Mouse (Mus musculus): Measurements from ENCODE around the gene Stk10. TPM values are rescaled to one million over a fixed set of nuclear protein-coding genes. Genes with fewer than 3 reads are reported as not detected.
A peak's percentile ranks its signal among the peaks of the same experiment; 100 is the strongest.

The Stk10 gene
- polyA plus RNA-seq, 1 experiment from 2014 or later, result 2.4 TPM

DNA sequence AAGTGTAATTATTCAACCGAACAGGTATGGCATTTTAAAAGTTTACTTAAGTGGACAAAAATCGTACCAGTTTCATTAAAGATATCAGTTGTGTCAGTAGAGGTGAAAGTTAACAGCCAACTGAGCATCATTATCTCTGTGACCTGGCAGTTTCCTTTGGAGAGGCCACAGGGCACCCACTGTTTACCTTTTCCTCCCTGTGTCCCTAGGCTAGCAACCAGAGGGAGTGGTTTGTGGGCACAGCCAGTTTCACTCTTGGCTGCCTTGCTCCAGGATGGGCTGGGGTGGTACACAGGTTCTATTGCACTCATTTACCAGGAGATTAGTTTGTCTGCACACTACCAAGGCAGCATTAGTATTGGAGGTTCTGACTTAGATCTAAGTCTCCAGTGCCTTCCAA lies 101.0 kb downstream of the Stk10 start:
- H3K9me3 ChIP-seq (ENCODE audit: control insufficient read depth, low read length), result no peaks in the 10 kb centered on the region
- H3K36me3 ChIP-seq (ENCODE audit: control insufficient read depth, insufficient read depth, low read length), result no peaks in the 10 kb centered on the region
- H3K4me2 ChIP-seq (ENCODE audit: low read length), result no peak overlapping the region
- H3K27ac ChIP-seq (ENCODE audit: low read depth, low read length), result no peak overlapping the region
- WGBS, result 95% methylated on average over 2 of the region's 2 CpGs
- no peaks in the 10 kb centered on the region for H3K4me1 ChIP-seq (ENCODE audit: control insufficient read depth, insufficient read depth, low read depth, low read length)
- H3K27me3 ChIP-seq (replicated peaks; ENCODE audit: control insufficient read depth, insufficient read depth, low read length), result no peaks in the 10 kb centered on the region
- no peak overlapping the region for H3K4me3 ChIP-seq (ENCODE audit: low read length)
- no peak overlapping the region for H3K9ac ChIP-seq (ENCODE audit: low read depth, low read length)
- ATAC-seq, result no peak

DNA sequence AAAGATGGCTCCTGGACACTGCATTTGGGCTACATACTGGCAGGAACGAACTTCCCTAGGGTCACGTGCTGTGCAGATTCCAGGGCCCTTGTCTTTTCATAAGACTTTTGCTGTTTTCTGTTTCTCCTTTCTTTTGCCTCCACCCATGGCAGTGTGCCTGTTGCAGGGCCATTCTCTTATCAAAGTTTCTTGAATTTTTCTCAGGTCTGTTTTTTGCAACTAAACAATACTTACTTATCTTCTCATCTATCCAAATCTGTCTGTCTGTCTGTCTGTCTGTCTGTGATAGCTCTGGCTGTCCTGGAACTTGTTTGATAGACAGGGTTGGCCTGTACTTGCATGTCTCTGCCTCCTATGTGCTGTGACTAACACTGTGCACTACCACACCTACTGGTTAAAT lies 101.7 kb downstream of the Stk10 start:
- Histone ChIP-seq H3K27ac (ENCODE audit: low read depth, low read length) (no peak overlapping the region), H3K9me3 (ENCODE audit: control insufficient read depth, low read length) (no peaks in the 10 kb centered on the region)
- 59% methylated on average over 2 of the region's 2 CpGs for WGBS

DNA sequence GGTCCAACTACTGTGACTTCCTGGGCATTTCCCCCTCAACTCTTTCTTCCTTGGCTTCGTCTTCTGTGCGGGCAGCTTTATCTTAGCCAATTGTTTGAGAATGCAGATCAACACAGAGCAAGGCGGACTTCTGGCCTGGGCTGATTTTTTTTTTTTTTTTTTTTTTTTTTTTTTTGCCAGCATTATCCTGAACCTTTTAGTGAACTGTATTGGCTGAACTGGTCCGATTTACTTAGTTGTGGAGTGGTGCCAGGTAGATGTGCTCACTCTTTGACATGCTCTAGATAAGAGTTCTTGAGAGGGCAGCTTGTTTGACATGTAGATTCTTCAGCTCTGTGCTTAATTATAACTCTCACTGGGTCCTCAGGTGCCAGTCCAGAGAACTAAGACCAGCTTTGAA lies 103.2 kb downstream of the Stk10 start:
- H3K9ac ChIP-seq (ENCODE audit: low read depth, low read length), result no peak overlapping the region
- H3K36me3 ChIP-seq (ENCODE audit: control insufficient read depth, insufficient read depth, low read length), result no peaks in the 10 kb centered on the region
- no peaks in the 10 kb centered on the region for H3K27me3 ChIP-seq (replicated peaks; ENCODE audit: control insufficient read depth, insufficient read depth, low read length)
- H3K4me2 ChIP-seq (ENCODE audit: low read length), result no peak overlapping the region
- no peak for ATAC-seq
- H3K4me1 ChIP-seq (ENCODE audit: control insufficient read depth, insufficient read depth, low read depth, low read length), result peaks cover 4% of the 10 kb centered on the region
- no peaks in the 10 kb centered on the region for H3K9me3 ChIP-seq (ENCODE audit: control insufficient read depth, low read length)
- 74% methylated on average over 4 of the region's 4 CpGs for WGBS
- H3K4me3 ChIP-seq (ENCODE audit: low read length), result no peak overlapping the region
- H3K27ac ChIP-seq (ENCODE audit: low read depth, low read length), result no peak overlapping the region

More for the DNA sequence above, 101.7 kb downstream of the Stk10 start:
- ATAC-seq, result no peak
- H3K36me3 ChIP-seq (ENCODE audit: control insufficient read depth, insufficient read depth, low read length), result no peaks in the 10 kb centered on the region
- no peak overlapping the region for H3K9ac ChIP-seq (ENCODE audit: low read depth, low read length)
- H3K4me2 ChIP-seq (ENCODE audit: low read length), result no peak overlapping the region
- H3K4me1 ChIP-seq (ENCODE audit: control insufficient read depth, insufficient read depth, low read depth, low read length), result no peaks in the 10 kb centered on the region
- no peak overlapping the region for H3K4me3 ChIP-seq (ENCODE audit: low read length)
- no peaks in the 10 kb centered on the region for H3K27me3 ChIP-seq (replicated peaks; ENCODE audit: control insufficient read depth, insufficient read depth, low read length)

DNA sequence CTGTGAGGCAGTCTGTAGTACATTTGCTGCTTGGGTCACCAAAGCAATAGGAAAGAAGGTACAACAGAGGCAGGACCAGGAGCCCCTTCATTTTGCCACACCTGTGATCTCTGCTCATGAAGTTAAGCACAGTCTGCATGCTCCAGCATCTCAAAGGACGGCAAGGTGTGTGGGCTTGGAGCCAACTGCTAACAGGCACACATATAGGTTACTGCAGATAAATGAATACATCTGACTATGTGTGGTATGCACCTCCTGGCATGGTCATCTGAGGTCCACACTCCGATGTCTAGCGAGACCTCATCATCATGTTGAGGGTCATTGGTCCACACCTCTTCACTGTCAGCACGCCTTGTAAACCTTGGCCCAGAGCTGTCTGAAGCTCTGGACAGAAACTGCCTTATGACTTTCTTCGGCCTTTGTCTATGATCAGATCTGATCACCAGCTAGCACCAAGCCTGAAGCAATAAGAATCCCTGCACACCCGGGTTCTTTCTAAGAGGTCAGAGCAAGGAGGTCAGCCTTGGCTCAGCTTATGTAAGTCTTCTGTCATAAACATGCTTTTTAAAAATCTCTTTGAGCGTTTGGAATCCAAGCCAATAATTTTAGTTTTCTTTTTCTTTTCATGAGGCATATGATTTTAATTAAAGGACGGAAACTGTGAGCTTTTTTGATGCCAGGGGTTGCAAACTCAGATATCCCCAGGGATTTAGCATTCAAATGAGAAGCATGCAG lies 105.6 kb downstream of the Stk10 start:
- H3K9ac ChIP-seq (ENCODE audit: low read depth, low read length), result no peak overlapping the region
- no peaks in the 10 kb centered on the region for H3K9me3 ChIP-seq (ENCODE audit: control insufficient read depth, low read length)
- peaks cover 10% of the 10 kb centered on the region for H3K4me1 ChIP-seq (ENCODE audit: control insufficient read depth, insufficient read depth, low read depth, low read length)
- 85% methylated on average over 8 of the region's 8 CpGs for WGBS
- no peak for ATAC-seq
- no peak overlapping the region for H3K4me3 ChIP-seq (ENCODE audit: low read length)
- no peak overlapping the region for H3K27ac ChIP-seq (ENCODE audit: low read depth, low read length)
- H3K4me2 ChIP-seq (ENCODE audit: low read length), result no peak overlapping the region
- H3K36me3 ChIP-seq (ENCODE audit: control insufficient read depth, insufficient read depth, low read length), result no peaks in the 10 kb centered on the region
- no peaks in the 10 kb centered on the region for H3K27me3 ChIP-seq (replicated peaks; ENCODE audit: control insufficient read depth, insufficient read depth, low read length)

DNA sequence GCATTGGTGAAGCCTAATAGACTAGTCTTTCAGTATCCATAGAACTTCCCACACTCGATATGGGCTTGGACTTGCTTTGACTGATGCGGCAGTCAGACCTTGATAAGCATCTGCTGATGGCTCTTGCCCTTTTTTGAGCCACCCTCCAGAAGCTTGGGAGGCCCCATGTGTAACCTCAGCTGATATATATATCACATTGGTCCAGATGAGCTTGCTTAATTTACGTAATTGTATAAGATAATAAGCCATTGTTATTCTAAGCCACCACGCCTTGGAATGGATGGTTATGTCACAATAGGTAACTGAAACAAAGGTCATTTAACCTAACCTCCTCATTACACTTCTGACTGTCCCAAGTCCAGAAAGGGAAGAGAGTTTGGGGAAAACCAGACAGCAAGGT lies 107.5 kb downstream of the Stk10 start:
- Histone ChIP-seq H3K27me3 (replicated peaks; ENCODE audit: control insufficient read depth, insufficient read depth, low read length) (no peaks in the 10 kb centered on the region), H3K9ac (ENCODE audit: low read depth, low read length) (no peak overlapping the region), H3K4me1 (ENCODE audit: control insufficient read depth, insufficient read depth, low read depth, low read length) (peaks cover 16% of the 10 kb centered on the region), H3K27ac (ENCODE audit: low read depth, low read length) (no peak overlapping the region), H3K36me3 (ENCODE audit: control insufficient read depth, insufficient read depth, low read length) (no peaks in the 10 kb centered on the region), H3K4me2 (ENCODE audit: low read length) (no peak overlapping the region), H3K9me3 (ENCODE audit: control insufficient read depth, low read length) (no peaks in the 10 kb centered on the region), H3K4me3 (ENCODE audit: low read length) (no peak overlapping the region)
- no peak for ATAC-seq
- 93% methylated on average over 4 of the region's 4 CpGs for WGBS

DNA sequence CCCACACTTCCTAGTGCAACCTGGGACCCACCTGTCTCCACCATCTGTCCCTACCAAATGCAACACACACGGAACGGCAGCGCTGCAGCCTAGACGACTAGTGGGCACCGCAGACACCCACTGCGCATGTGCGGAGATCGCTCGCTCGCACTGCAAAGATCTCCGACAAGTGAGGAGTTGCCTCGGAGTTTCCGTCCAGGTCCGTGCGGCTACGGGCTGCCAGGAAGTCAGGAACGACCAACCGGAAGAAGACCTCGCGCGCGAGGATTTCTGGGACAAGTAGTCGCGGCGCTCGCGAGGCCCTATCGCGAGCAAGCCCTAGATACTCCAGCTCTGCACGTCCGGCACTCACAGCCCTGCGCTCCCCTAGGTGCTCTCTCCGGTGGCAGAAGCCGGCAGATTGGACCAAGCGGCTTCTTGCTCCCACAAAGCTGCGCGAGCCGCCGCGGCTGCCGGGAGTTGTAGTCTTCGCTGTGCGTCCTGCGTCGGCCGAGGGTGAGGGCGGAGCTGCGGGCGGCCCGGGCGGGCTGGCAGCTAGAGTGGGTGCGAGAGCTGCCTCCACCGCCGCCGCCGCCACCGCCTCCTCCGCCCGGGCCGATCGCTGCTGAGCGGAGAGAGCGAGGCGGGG lies 109.3 kb downstream of the Stk10 start, which contains the start of gene Fbxw11:
Fbxw11 (plus strand) TSS at position 476 of the 628 bp plus-strand sequence.
- Histone ChIP-seq H3K4me3 (ENCODE audit: low read length) (peak within 1 kb of the TSS; percentile 96), H3K36me3 (ENCODE audit: control insufficient read depth, insufficient read depth, low read length) (no peaks in the 10 kb centered on the region), H3K4me1 (ENCODE audit: control insufficient read depth, insufficient read depth, low read depth, low read length) (peaks cover 16% of the 10 kb centered on the region), H3K9me3 (ENCODE audit: control insufficient read depth, low read length) (no peaks in the 10 kb centered on the region), H3K27me3 (replicated peaks; ENCODE audit: control insufficient read depth, insufficient read depth, low read length) (no peaks in the 10 kb centered on the region), H3K4me2 (ENCODE audit: low read length) (peak within 1 kb of the TSS; percentile 86), H3K9ac (ENCODE audit: low read depth, low read length) (peak within 1 kb of the TSS; percentile 94), H3K27ac (ENCODE audit: low read depth, low read length) (peak within 1 kb of the TSS; percentile 99)
- under 1% methylated on average over 54 of the region's 64 CpGs for WGBS
- ATAC-seq, result peak; percentile 96

DNA sequence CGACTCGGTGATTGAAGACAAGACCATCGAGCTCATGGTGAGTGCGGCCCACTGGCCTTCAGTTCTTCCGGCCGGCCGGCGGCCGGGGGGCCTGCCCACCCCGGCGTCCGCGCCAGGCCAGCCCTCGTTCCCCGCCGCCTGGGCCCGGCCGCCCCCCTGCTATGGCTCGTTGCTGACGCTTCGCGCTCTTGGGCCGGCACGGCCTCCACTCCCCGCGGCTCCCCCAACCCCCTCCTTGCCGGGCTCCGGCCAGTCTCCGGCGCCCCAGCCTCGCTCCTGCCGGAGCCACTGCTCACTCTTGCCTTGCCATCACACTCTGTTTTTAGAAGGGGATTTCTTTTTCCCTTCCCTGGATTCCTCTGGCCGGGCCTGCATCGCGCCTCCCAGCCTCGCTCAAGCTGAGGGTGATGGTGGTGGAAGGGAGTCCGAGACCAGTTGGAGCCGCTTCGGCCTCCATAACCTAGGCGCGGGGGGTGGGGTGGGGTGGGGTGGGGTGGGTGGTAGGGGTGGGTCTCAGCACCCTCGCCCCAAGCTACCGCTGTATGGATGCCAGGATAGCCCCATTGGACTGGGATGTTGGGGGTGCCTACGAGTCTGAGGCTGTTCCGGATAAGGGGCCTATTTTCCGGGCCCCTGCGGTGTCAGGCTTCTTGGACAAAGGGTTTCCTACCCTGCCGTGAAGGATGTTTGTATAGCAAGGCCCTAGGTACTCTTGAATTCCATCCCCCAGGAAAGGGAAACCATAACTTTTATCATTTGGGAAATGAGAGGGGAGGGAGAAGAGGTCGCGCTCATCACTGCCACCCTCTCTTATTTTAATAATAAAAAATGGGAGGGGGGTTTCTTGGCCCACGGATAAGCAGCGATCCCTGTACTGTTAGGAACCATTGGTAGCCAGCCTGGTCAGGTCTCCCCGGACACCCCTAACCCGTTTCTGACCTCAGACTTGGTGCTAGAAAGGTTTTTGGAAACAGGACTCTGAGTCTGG lies 110.1 kb downstream of the Stk10 start:
- Histone ChIP-seq H3K4me2 (ENCODE audit: low read length) (peak overlapping the region; percentile 86), H3K4me1 (ENCODE audit: control insufficient read depth, insufficient read depth, low read depth, low read length) (peaks cover 16% of the 10 kb centered on the region), H3K27me3 (replicated peaks; ENCODE audit: control insufficient read depth, insufficient read depth, low read length) (no peaks in the 10 kb centered on the region), H3K27ac (ENCODE audit: low read depth, low read length) (peak overlapping the region; percentile 99), H3K4me3 (ENCODE audit: low read length) (peak overlapping the region; percentile 96), H3K9me3 (ENCODE audit: control insufficient read depth, low read length) (no peaks in the 10 kb centered on the region), H3K9ac (ENCODE audit: low read depth, low read length) (peak overlapping the region; percentile 94), H3K36me3 (ENCODE audit: control insufficient read depth, insufficient read depth, low read length) (no peaks in the 10 kb centered on the region)
- under 1% methylated on average over 36 of the region's 54 CpGs for WGBS
- peak; percentile 62 for ATAC-seq

DNA sequence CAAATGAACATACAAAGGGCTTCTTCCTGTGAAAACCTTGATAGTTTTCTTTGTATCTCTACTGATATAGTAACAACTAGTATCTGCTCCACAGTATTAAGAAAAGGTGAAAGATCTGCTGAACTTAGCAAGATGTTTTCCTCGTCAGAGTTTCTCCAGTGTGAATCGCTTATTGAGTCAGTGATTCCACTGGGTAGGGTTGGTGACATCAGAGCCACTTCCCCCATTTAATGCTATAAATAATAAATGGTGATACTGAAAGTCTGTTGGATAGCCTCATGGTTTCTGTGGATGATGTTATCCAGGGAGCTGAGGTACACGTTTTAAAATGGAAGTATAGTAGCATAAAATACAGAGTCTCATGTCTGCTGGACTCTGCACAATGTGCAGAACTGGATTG lies 110.9 kb downstream of the Stk10 start:
- H3K4me2 ChIP-seq (ENCODE audit: low read length), result peak overlapping the region; percentile 86
- 37% methylated on average over 3 of the region's 3 CpGs for WGBS
- peak overlapping the region; percentile 94 for H3K9ac ChIP-seq (ENCODE audit: low read depth, low read length)
- H3K4me3 ChIP-seq (ENCODE audit: low read length), result peak overlapping the region; percentile 96
- H3K27me3 ChIP-seq (replicated peaks; ENCODE audit: control insufficient read depth, insufficient read depth, low read length), result no peaks in the 10 kb centered on the region
- H3K27ac ChIP-seq (ENCODE audit: low read depth, low read length), result peak overlapping the region; percentile 99
- H3K36me3 ChIP-seq (ENCODE audit: control insufficient read depth, insufficient read depth, low read length), result no peaks in the 10 kb centered on the region
- H3K9me3 ChIP-seq (ENCODE audit: control insufficient read depth, low read length), result no peaks in the 10 kb centered on the region
- ATAC-seq, result no peak
- H3K4me1 ChIP-seq (ENCODE audit: control insufficient read depth, insufficient read depth, low read depth, low read length), result peaks cover 16% of the 10 kb centered on the region

DNA sequence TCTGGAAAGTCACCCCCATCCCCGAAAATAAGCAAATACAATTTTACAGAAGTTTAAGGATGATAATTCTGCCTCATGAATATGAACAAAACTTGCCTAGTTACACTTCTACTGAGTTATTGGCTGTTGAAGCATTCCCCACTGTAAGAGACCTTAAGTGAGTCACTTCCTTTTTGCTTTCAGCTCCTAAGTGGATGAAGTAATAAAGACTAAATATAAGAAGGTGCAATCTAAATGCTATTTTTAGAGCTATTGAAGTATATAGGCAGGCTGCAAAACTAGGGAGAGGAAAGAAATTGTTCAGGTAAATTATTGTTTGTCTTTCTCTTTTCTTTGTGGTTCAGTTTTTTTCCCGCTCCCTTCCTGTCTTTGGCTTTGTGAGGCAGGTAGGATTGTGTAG lies 114.2 kb downstream of the Stk10 start:
- 90% methylated on average over 2 of the region's 2 CpGs for WGBS

More for the DNA sequence above, 114.2 kb downstream of the Stk10 start:
- Histone ChIP-seq H3K36me3 (ENCODE audit: control insufficient read depth, insufficient read depth, low read length) (no peaks in the 10 kb centered on the region), H3K4me3 (ENCODE audit: low read length) (no peak overlapping the region), H3K9me3 (ENCODE audit: control insufficient read depth, low read length) (no peaks in the 10 kb centered on the region), H3K4me2 (ENCODE audit: low read length) (no peak overlapping the region), H3K9ac (ENCODE audit: low read depth, low read length) (no peak overlapping the region), H3K4me1 (ENCODE audit: control insufficient read depth, insufficient read depth, low read depth, low read length) (peaks cover 8% of the 10 kb centered on the region), H3K27ac (ENCODE audit: low read depth, low read length) (no peak overlapping the region), H3K27me3 (replicated peaks; ENCODE audit: control insufficient read depth, insufficient read depth, low read length) (no peaks in the 10 kb centered on the region)
- no peak for ATAC-seq
